9 mouse cellular contexts compared by ENCODE assay signal in genomic region chr10:13060021-13060668, GRCm38 (mm10). TPM values are rescaled to one million over a fixed set of nuclear protein-coding genes. Genes with fewer than 3 reads are reported as not detected.
DNase-seq lines count a peak whose midpoint lies in the region; ATAC-seq and TF ChIP-seq lines count a peak whose summit lies in the region.
"Had no signal": no experiment of that assay in that cellular context is flagged by ENCODE, and none has a peak within 500 bp of the region (broad histone marks: within the 10 kb centered on the region; RNA-seq: fewer than 3 reads in every experiment).

Plagl1 (plus strand) TSS chr10:13060504.

- no peak for TF ChIP-seq CTCF in intestine, postnatal 0 days (IDR thresholded peaks at IDR 0.05; ENCODE audit: low read depth)

- peaks cover 19% of the 10 kb centered on the region for H3K27me3 ChIP-seq in neural tube, embryonic 11.5 days (ENCODE audit: control insufficient read depth, insufficient read depth, low read length)
- peaks cover 20% of the 10 kb centered on the region for H3K27me3 ChIP-seq in intestine, postnatal 0 days (replicated peaks; ENCODE audit: control insufficient read depth, insufficient read depth, low read length)
- peaks cover 26% of the 10 kb centered on the region for H3K27me3 ChIP-seq in midbrain, embryonic 11.5 days (ENCODE audit: control insufficient read depth, insufficient read depth, low read length)

- DNase-seq in adrenal gland, postnatal 10 days, result no peak
- DNase-seq in adrenal gland, postnatal 36 days, result no peak
- no peak for DNase-seq in neural tube, embryonic 11.5 days (ENCODE audit: low spot score)
- DNase-seq in neural tube, embryonic 10.5 days (ENCODE audit: extremely low spot score, low spot score), result no peak
- no peak for DNase-seq in midbrain, embryonic 11.5 days (ENCODE audit: low spot score, missing footprints)
- DNase-seq in cerebellum, adult 11-12 months, result no peak
- DNase-seq in adrenal gland, adult 18-20 months (ENCODE audit: low spot score in 2 of 2), result no peak

- peak within 1 kb of the TSS; percentile 35 for H3K4me3 ChIP-seq in neural tube, embryonic 11.5 days (ENCODE audit: low read depth, low read length)
- H3K4me3 ChIP-seq in intestine, postnatal 0 days (ENCODE audit: low read depth, low read length), result 0 out of 2 replicates have a peak within 1 kb of the TSS, but pooled peaks have one; percentile 12
- peak within 1 kb of the TSS; percentile 33 for H3K4me3 ChIP-seq in midbrain, embryonic 11.5 days (ENCODE audit: low read depth, low read length)
- H3K4me3 ChIP-seq: erythroblast, embryonic 14.5 days had no signal

- H3K4me1 ChIP-seq in neural tube, embryonic 11.5 days (ENCODE audit: control insufficient read depth, insufficient read depth, low read length), result peaks cover 8% of the 10 kb centered on the region
- H3K4me1 ChIP-seq in intestine, postnatal 0 days (replicated peaks; ENCODE audit: control insufficient read depth, insufficient read depth, low read length), result no peaks in the 10 kb centered on the region
- peaks cover 14% of the 10 kb centered on the region; the same call in 1 of the 2 replicates for H3K4me1 ChIP-seq in midbrain, embryonic 11.5 days (ENCODE audit: control insufficient read depth, insufficient read depth, low read length)

- H3K27ac ChIP-seq in neural tube, embryonic 11.5 days (ENCODE audit: low read depth, low read length), result no peak within 1 kb of the TSS
- no peak within 1 kb of the TSS for H3K27ac ChIP-seq in intestine, postnatal 0 days (ENCODE audit: low read depth, low read length)
- H3K27ac ChIP-seq in midbrain, embryonic 11.5 days (ENCODE audit: low read depth, low read length), result no peak within 1 kb of the TSS

- peak within 1 kb of the TSS; percentile 54 for H3K9ac ChIP-seq in neural tube, embryonic 11.5 days (ENCODE audit: low read length)
- H3K9ac ChIP-seq in intestine, postnatal 0 days (ENCODE audit: low read depth, low read length), result no peak within 1 kb of the TSS
- peak within 1 kb of the TSS; percentile 54 for H3K9ac ChIP-seq in midbrain, embryonic 11.5 days (ENCODE audit: low read length)

- WGBS in neural tube, embryonic 11.5 days, result 56% methylated on average over 11 of the region's 11 CpGs
- 76% methylated on average over 11 of the region's 11 CpGs for WGBS in intestine, postnatal 0 days
- WGBS in midbrain, embryonic 11.5 days, result 57% methylated on average over 11 of the region's 11 CpGs

- no peak for ATAC-seq in neural tube, embryonic 11.5 days (ENCODE audit: insufficient read depth, low FRiP score, low TSS enrichment)
- no peak for ATAC-seq in intestine, postnatal 0 days
- ATAC-seq in midbrain, embryonic 11.5 days (ENCODE audit: low FRiP score), result no peak

- no peaks in the 10 kb centered on the region for H3K36me3 ChIP-seq in neural tube, embryonic 11.5 days (ENCODE audit: control insufficient read depth, insufficient read depth, low read length)
- H3K36me3 ChIP-seq in intestine, postnatal 0 days (ENCODE audit: control insufficient read depth, insufficient read depth), result no peaks in the 10 kb centered on the region
- no peaks in the 10 kb centered on the region for H3K36me3 ChIP-seq in midbrain, embryonic 11.5 days (ENCODE audit: control insufficient read depth, insufficient read depth, low read length)

- peak within 1 kb of the TSS; percentile 64 for H3K4me2 ChIP-seq in neural tube, embryonic 11.5 days (ENCODE audit: low read depth)
- H3K4me2 ChIP-seq in intestine, postnatal 0 days (replicated peaks; ENCODE audit: low read depth), result peak within 1 kb of the TSS; percentile 53
- peak within 1 kb of the TSS; percentile 69 for H3K4me2 ChIP-seq in midbrain, embryonic 11.5 days

- H3K9me3 ChIP-seq in neural tube, embryonic 11.5 days (ENCODE audit: control insufficient read depth, low read length), result no peaks in the 10 kb centered on the region
- no peaks in the 10 kb centered on the region for H3K9me3 ChIP-seq in intestine, postnatal 0 days (ENCODE audit: control insufficient read depth)
- H3K9me3 ChIP-seq in midbrain, embryonic 11.5 days (ENCODE audit: control insufficient read depth, low read length), result no peaks in the 10 kb centered on the region

RNA-seq across cellular contexts. Expression of gene Plagl1, which starts in this region (rescaled TPM):
- total RNA-seq in adrenal gland, postnatal 10 days (2021), result 10 to 100 TPM; 33.4 to 35.2 TPM
- 10 to 100 TPM in 1 of 2 experiments, 1 to 10 TPM in 1; 7.5 to 14.9 TPM for total RNA-seq in adrenal gland, postnatal 36 days (2021)
- polyA plus RNA-seq in neural tube, embryonic 11.5 days (2014; fragmentation: Nextera tagmentation; extraction: Ambion mirVana), result 147 and 150 TPM in 2 replicates
- 67.6 and 71.6 TPM in 2 replicates for polyA plus RNA-seq in intestine, postnatal 0 days (2015; fragmentation: Nextera tagmentation; extraction: Ambion mirVana)
- polyA plus RNA-seq in midbrain, embryonic 11.5 days (2014; fragmentation: Nextera tagmentation; extraction: Ambion mirVana), result 129 and 142 TPM in 2 replicates
- total RNA-seq in adrenal gland, adult 18-20 months (2021), result 10 to 100 TPM in 1 of 2 experiments, 1 to 10 TPM in 1; 7.5 to 11.8 TPM
